Mouse (Mus musculus) myocyte (in vitro differentiated cells): ENCODE results near the gene Rhbdf2.

Experiments used
- MYOG ChIP-seq, 3 experiments: IDR thresholded peaks; one replicate each; pipeline ENCODE4 v1.6.1; 2011; ENCODE audit warnings: control low read depth in 2 of 3, low read depth in 2 of 3, mild to moderate bottlenecking in 2 of 3; ENCODE audit not compliant: insufficient read length in 2 of 3, control insufficient read depth in 1 of 3, insufficient read depth in 1 of 3
- POLR2A ChIP-seq: IDR thresholded peaks from one replicate; pipeline ENCODE4 v1.6.1; 2011; ENCODE audit warnings: low read depth, mild to moderate bottlenecking, control low read depth, moderate library complexity; ENCODE audit not compliant: insufficient read length
- TCF12 ChIP-seq: IDR thresholded peaks from one replicate; pipeline ENCODE4 v1.6.1; 2011; ENCODE audit warnings: mild to moderate bottlenecking, control low read depth; ENCODE audit not compliant: poor library complexity, insufficient read depth, severe bottlenecking
- USF1 ChIP-seq: IDR thresholded peaks from one replicate; pipeline ENCODE4 v1.6.1; 2011; ENCODE audit warnings: low read depth, mild to moderate bottlenecking, control low read depth, moderate library complexity

DNA sequence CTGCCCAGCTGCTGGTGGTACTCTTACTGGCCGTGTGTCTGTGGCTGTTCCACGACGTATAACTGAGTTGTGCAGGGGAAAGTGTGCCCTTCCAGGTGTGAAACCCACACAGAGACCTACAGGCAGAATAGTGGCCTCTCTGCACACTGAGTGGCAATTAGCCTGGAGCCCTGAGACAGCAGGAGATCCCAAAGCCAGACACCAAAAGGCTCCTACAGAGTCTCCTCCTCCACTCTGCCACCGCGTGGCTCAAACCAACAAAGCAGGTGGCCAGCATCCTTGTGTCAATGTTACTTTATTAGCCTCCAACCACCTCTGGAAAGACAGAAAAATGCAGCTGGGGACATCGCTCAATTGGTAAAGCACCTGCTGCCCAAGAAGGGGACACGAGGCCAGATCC, 42.0 kb upstream of the Rhbdf2 start:
- TF ChIP-seq POLR2A (no peak), USF1 (no peak), TCF12 (no peak), MYOG (IDR thresholded peaks at IDR 0.05; ENCODE audit: control insufficient read depth in 1 of 3, insufficient read depth in 1 of 3, insufficient read length in 2 of 3, low read depth in 2 of 3) (no peak)
